Mouse (Mus musculus): Measurements from ENCODE around the gene Clcf1. TPM values are rescaled to one million over a fixed set of nuclear protein-coding genes. Genes with fewer than 3 reads are reported as not detected.

The Clcf1 gene
- total and polyA plus RNA-seq, 2 experiments = 0.28 to 3.8 TPM

DNA sequence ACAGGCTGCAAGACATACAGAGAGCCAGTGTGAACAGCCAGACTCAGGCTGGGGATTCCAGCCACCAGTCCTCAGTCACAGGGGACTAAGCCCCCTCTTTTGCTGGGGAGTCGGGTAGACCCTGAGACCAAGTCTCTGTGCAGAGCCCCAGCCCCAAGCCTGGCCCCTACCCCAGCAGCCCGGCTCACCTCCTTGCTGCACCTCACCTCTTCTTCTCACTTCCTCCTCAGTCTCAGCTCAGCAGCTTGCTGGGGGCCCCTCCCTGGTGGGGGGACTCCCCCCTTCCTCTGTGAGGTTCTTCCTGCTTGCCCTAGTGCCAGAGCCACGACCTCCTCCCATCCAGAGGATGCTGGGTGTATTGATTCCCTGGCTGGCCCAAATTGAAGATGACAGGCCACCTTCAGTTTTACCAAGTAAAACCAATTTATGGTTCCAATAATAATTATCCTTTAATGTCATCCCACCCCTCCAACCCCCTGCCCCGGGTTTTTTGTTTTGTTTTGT lies 23.2 kb upstream of the Clcf1 start, which contains the start of gene Tbc1d10c:
Tbc1d10c (minus strand) TSS at position 454 of the 504 bp plus-strand sequence.
- WGBS = 51% methylated on average over 4 of the region's 4 CpGs
- Histone ChIP-seq H3K9ac (ENCODE audit: low read depth, low read length) (peak within 1 kb of the TSS; percentile 96), H3K79me2 (ENCODE audit: control insufficient read depth, insufficient read depth, low read length) (peaks cover 14% of the 10 kb centered on the region), H3K36me3 (ENCODE audit: control insufficient read depth, insufficient read depth, low read length) (peaks cover 6% of the 10 kb centered on the region; the same call in 1 of the 2 replicates), H3K27me3 (ENCODE audit: control insufficient read depth, insufficient read depth, low read length) (no peaks in the 10 kb centered on the region), H3K4me1 (ENCODE audit: control insufficient read depth, insufficient read depth, low read length) (peaks cover 24% of the 10 kb centered on the region), H3K4me3 (ENCODE audit: insufficient read depth, low read depth, low read length) (peak within 1 kb of the TSS; percentile 96), H3K27ac (replicated peaks; ENCODE audit: insufficient read depth, low read depth, low read length) (peak within 1 kb of the TSS; percentile 73)
- no peak for DNase-seq (ENCODE audit: extremely low read depth, low read depth, low spot score)
- TF ChIP-seq CTCF (IDR thresholded peaks at IDR 0.05; ENCODE audit: low read depth, low read length) (no peak), POLR2A (IDR thresholded peaks at IDR 0.05; ENCODE audit: extremely low read depth, insufficient read depth, low read length) (no peak)

DNA sequence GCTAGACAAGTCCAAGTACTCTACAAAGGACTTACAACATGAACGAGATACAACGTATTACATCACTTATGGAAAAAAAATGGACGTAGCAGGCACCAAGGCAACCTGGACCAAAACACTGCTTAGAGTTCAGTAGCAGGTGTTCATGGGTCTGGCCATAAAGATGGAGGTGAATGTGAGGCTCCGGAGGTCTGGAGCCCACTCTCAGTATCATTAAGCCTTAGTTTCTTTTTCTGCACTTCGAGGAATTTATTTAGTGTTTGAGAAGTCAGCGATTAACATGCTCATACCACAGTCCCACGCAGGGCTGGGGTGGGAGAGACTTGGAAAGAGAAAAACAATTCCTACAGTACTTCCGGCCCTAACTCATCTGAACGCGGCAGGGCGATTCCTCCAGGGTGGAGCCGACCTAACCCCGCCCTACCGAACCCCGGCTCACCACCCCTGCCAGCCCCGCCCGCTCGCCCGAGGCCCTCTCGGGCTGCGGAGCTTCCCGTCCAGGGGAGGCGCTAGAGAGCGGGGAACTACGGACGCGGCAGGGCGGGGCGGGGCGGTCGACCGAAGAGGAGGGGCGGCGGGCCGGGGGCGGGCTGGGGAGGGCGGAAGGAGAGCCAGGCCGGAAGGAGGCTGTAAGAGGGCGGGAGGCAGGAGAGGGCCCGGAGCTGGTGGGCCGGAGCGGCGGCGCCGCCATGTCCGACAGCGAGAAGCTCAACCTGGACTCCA lies 22.3 kb upstream of the Clcf1 start, which contains the start of gene Ppp1ca:
Ppp1ca (plus strand) TSS at position 538 of the 723 bp plus-strand sequence.
- Histone ChIP-seq H3K79me2 (ENCODE audit: control insufficient read depth, insufficient read depth, low read length) (peaks cover 14% of the 10 kb centered on the region), H3K4me3 (ENCODE audit: insufficient read depth, low read depth, low read length) (peak within 1 kb of the TSS; percentile 96), H3K27me3 (ENCODE audit: control insufficient read depth, insufficient read depth, low read length) (no peaks in the 10 kb centered on the region), H3K36me3 (ENCODE audit: control insufficient read depth, insufficient read depth, low read length) (peaks cover 6% of the 10 kb centered on the region; the same call in 1 of the 2 replicates), H3K27ac (replicated peaks; ENCODE audit: insufficient read depth, low read depth, low read length) (peak within 1 kb of the TSS; percentile 73), H3K4me1 (ENCODE audit: control insufficient read depth, insufficient read depth, low read length) (peaks cover 30% of the 10 kb centered on the region), H3K9ac (ENCODE audit: low read depth, low read length) (peak within 1 kb of the TSS; percentile 96)
- TF ChIP-seq CTCF (IDR thresholded peaks at IDR 0.05; ENCODE audit: low read depth, low read length) (peak; percentile 72), POLR2A (IDR thresholded peaks at IDR 0.05; ENCODE audit: extremely low read depth, insufficient read depth, low read length) (peak; percentile 90)
- WGBS = 7% methylated on average over 35 of the region's 47 CpGs
- DNase-seq (ENCODE audit: extremely low read depth, low read depth, low spot score) = peak; percentile 72

DNA sequence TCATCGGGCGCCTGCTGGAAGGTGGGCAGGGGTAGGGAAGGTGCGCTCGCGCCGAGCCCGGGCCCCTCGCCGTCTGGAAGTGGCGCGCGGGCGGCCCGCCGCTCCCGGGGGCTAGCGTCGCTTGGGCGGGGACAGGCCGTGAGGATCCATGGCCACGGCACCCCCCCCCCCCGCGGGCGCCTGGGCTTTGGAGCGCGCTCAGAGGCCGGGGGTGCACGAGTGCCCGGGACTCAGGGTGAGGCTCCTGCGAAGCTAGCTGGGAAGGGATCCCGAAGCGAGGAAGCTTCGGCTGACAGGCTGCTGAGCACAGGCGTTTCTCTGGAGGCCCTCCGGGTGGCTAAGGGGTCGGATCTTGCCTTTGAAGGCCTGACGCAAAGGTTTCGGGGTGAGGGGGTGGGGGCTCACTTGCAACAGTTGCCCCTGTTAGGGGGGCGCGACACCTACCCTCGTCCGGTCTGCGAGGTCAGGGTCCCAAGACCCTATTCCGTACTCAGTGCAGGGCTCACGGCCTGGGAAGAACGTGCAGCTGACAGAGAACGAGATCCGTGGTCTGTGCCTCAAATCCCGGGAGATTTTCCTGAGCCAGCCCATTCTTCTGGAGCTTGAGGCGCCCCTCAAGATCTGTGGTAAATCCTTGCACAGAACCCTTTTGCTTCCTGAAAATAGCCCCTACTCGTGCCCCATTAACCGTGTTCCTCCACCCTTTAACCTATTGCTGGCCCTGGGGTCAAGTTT lies 21.6 kb upstream of the Clcf1 start:
- H3K4me1 ChIP-seq (ENCODE audit: control insufficient read depth, insufficient read depth, low read length) = peaks cover 33% of the 10 kb centered on the region
- WGBS = 1% methylated on average over 49 of the region's 52 CpGs
- H3K9ac ChIP-seq (ENCODE audit: low read depth, low read length) = peak overlapping the region; percentile 96
- H3K36me3 ChIP-seq (ENCODE audit: control insufficient read depth, insufficient read depth, low read length) = peaks cover 6% of the 10 kb centered on the region; the same call in 1 of the 2 replicates
- H3K27me3 ChIP-seq (ENCODE audit: control insufficient read depth, insufficient read depth, low read length) = no peaks in the 10 kb centered on the region
- peaks cover 14% of the 10 kb centered on the region for H3K79me2 ChIP-seq (ENCODE audit: control insufficient read depth, insufficient read depth, low read length)
- H3K27ac ChIP-seq (replicated peaks; ENCODE audit: insufficient read depth, low read depth, low read length) = peak overlapping the region; percentile 73
- TF ChIP-seq POLR2A (IDR thresholded peaks at IDR 0.05; ENCODE audit: extremely low read depth, insufficient read depth, low read length) = no peak
- no peak for TF ChIP-seq CTCF (IDR thresholded peaks at IDR 0.05; ENCODE audit: low read depth, low read length)
- no peak for DNase-seq (ENCODE audit: extremely low read depth, low read depth, low spot score)
- H3K4me3 ChIP-seq (ENCODE audit: insufficient read depth, low read depth, low read length) = peak overlapping the region; percentile 96

DNA sequence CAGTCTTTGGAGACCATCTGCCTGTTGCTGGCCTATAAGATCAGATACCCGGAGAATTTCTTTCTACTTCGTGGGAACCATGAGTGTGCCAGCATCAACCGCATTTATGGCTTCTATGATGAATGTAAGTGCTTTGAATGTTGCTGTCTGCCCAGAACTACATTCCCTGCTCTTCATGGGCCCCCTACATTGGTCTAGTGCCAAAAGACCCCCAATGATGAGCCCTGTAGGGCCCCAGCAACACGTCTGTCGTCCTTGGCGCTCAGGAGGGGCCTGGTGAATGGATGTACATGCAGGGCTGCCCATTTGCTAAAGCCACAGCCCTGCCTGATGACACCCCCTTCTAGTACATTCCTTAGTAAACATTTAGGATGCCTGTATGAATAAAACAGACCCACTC lies 20.9 kb upstream of the Clcf1 start:
- no peak for TF ChIP-seq POLR2A (IDR thresholded peaks at IDR 0.05; ENCODE audit: extremely low read depth, insufficient read depth, low read length)
- TF ChIP-seq CTCF (IDR thresholded peaks at IDR 0.05; ENCODE audit: low read depth, low read length) = no peak
- DNase-seq (ENCODE audit: extremely low read depth, low read depth, low spot score) = no peak
- Histone ChIP-seq H3K9ac (ENCODE audit: low read depth, low read length) (peak overlapping the region; percentile 96), H3K27me3 (ENCODE audit: control insufficient read depth, insufficient read depth, low read length) (no peaks in the 10 kb centered on the region), H3K4me3 (ENCODE audit: insufficient read depth, low read depth, low read length) (no peak overlapping the region; the same call in none of the 2 replicates), H3K27ac (replicated peaks; ENCODE audit: insufficient read depth, low read depth, low read length) (no peak overlapping the region), H3K4me1 (ENCODE audit: control insufficient read depth, insufficient read depth, low read length) (peaks cover 33% of the 10 kb centered on the region), H3K36me3 (ENCODE audit: control insufficient read depth, insufficient read depth, low read length) (peaks cover 6% of the 10 kb centered on the region; the same call in 1 of the 2 replicates), H3K79me2 (ENCODE audit: control insufficient read depth, insufficient read depth, low read length) (peaks cover 14% of the 10 kb centered on the region)
- 62% methylated on average over 6 of the region's 6 CpGs for WGBS

DNA sequence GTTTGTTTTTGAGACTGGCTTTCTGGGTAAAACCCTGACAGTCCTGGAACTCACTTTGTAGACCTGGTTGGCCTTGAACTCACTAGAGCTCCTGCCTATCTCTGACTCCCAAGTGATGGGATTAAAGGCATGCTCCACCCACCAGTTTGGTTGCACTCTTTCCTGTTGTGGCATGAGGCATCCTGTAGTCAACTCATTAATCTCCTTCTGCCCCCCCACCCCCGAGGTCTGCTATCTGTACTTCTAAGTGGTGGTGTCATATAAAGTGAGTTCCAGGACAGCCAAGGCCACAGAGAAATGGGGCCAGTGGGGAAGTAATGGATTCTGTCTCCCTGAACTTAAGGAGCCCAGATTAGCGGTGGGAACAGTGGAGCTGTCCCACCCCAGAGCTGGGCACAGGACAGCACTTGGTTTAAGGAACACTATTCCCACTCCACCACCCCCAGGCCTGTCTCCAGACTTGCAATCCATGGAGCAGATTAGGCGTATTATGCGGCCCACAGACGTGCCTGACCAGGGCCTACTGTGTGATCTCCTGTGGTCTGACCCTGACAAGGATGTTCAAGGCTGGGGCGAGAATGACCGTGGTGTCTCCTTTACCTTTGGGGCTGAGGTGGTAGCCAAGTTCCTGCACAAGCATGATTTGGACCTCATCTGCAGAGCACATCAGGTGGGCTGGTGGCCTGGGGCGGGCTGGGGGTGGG lies 19.9 kb upstream of the Clcf1 start:
- no peaks in the 10 kb centered on the region for H3K27me3 ChIP-seq (ENCODE audit: control insufficient read depth, insufficient read depth, low read length)
- DNase-seq (ENCODE audit: extremely low read depth, low read depth, low spot score) = no peak
- peaks cover 6% of the 10 kb centered on the region; the same call in 1 of the 2 replicates for H3K36me3 ChIP-seq (ENCODE audit: control insufficient read depth, insufficient read depth, low read length)
- no peak overlapping the region for H3K27ac ChIP-seq (replicated peaks; ENCODE audit: insufficient read depth, low read depth, low read length)
- peaks cover 33% of the 10 kb centered on the region for H3K4me1 ChIP-seq (ENCODE audit: control insufficient read depth, insufficient read depth, low read length)
- H3K9ac ChIP-seq (ENCODE audit: low read depth, low read length) = no peak overlapping the region
- TF ChIP-seq POLR2A (IDR thresholded peaks at IDR 0.05; ENCODE audit: extremely low read depth, insufficient read depth, low read length) (no peak), CTCF (IDR thresholded peaks at IDR 0.05; ENCODE audit: low read depth, low read length) (no peak)
- WGBS = 82% methylated on average over 8 of the region's 8 CpGs
- no peak overlapping the region for H3K4me3 ChIP-seq (ENCODE audit: insufficient read depth, low read depth, low read length)
- H3K79me2 ChIP-seq (ENCODE audit: control insufficient read depth, insufficient read depth, low read length) = peaks cover 14% of the 10 kb centered on the region
